Comparison of ENCODE assay signal across 13 mouse cellular contexts in genomic region chr13:97778698-97779194, GRCm38 (mm10). TPM values are rescaled to one million over a fixed set of nuclear protein-coding genes. Genes with fewer than 3 reads are reported as not detected.
DNase-seq lines count a peak whose midpoint lies in the region; ATAC-seq lines count a peak whose summit lies in the region.
"Had no signal": no experiment of that assay in that cellular context is flagged by ENCODE, and none has a peak within 500 bp of the region (broad histone marks: within the 10 kb centered on the region; RNA-seq: fewer than 3 reads in every experiment).

No protein-coding gene starts in this region.

- H3K4me1 ChIP-seq in heart, embryonic 11.5 days (ENCODE audit: control insufficient read depth, insufficient read depth, low read length) = peaks cover 23% of the 10 kb centered on the region
- H3K4me1 ChIP-seq in limb, embryonic 10.5 days = peaks cover 29% of the 10 kb centered on the region
- H3K4me1 ChIP-seq in stomach, embryonic 15.5 days = peaks cover 9% of the 10 kb centered on the region
- H3K4me1 ChIP-seq in midbrain, embryonic 16.5 days (ENCODE audit: control insufficient read depth, insufficient read depth, low read length) = peaks cover 9% of the 10 kb centered on the region; the same call in 1 of the 2 replicates
- H3K4me1 ChIP-seq in midbrain, embryonic 11.5 days (ENCODE audit: control insufficient read depth, insufficient read depth, low read length) = peaks cover 8% of the 10 kb centered on the region; the same call in 1 of the 2 replicates

- ATAC-seq in heart, embryonic 11.5 days (replicated peaks; ENCODE audit: insufficient number of reproducible peaks, low FRiP score, low TSS enrichment) = no peak
- ATAC-seq in stomach, embryonic 15.5 days (ENCODE audit: insufficient read depth, low FRiP score, low read depth) = peak; percentile 81; the same call in 1 of the 2 replicates
- ATAC-seq in midbrain, embryonic 16.5 days = no peak
- ATAC-seq in midbrain, embryonic 11.5 days (ENCODE audit: low FRiP score) = no peak
- ATAC-seq: CD4-positive, CD25-positive, alpha-beta regulatory T cell, adult 4 months; forebrain, postnatal 0 days had no signal

- no peaks in the 10 kb centered on the region for H3K36me3 ChIP-seq in heart, embryonic 11.5 days (ENCODE audit: control insufficient read depth, insufficient read depth, low read length)
- no peaks in the 10 kb centered on the region for H3K36me3 ChIP-seq in limb, embryonic 10.5 days
- H3K36me3 ChIP-seq in stomach, embryonic 15.5 days = no peaks in the 10 kb centered on the region
- H3K36me3 ChIP-seq in midbrain, embryonic 16.5 days (ENCODE audit: control insufficient read depth, insufficient read depth, low read length) = no peaks in the 10 kb centered on the region
- no peaks in the 10 kb centered on the region for H3K36me3 ChIP-seq in midbrain, embryonic 11.5 days (ENCODE audit: control insufficient read depth, insufficient read depth, low read length)
- H3K36me3 ChIP-seq: limb, embryonic 13.5 days had no signal

- no peak overlapping the region for H3K9ac ChIP-seq in heart, embryonic 11.5 days (ENCODE audit: low read depth, low read length)
- no peak overlapping the region for H3K9ac ChIP-seq in stomach, embryonic 15.5 days
- H3K9ac ChIP-seq in midbrain, embryonic 16.5 days (ENCODE audit: low read depth, low read length) = no peak overlapping the region
- H3K9ac ChIP-seq in midbrain, embryonic 11.5 days (ENCODE audit: low read length) = no peak overlapping the region
- H3K9ac ChIP-seq: forebrain, postnatal 0 days; limb, embryonic 13.5 days had no signal

- no peak overlapping the region for H3K4me2 ChIP-seq in heart, embryonic 11.5 days
- no peak overlapping the region for H3K4me2 ChIP-seq in stomach, embryonic 15.5 days
- H3K4me2 ChIP-seq in midbrain, embryonic 16.5 days (ENCODE audit: low read length) = no peak overlapping the region
- no peak overlapping the region for H3K4me2 ChIP-seq in midbrain, embryonic 11.5 days
- H3K4me2 ChIP-seq: limb, embryonic 13.5 days had no signal

- WGBS in heart, embryonic 11.5 days (ENCODE audit: insufficient replicate concordance) = 61% methylated on average over 5 of the region's 5 CpGs
- WGBS in limb, embryonic 10.5 days = 89% methylated on average over 5 of the region's 5 CpGs
- 74% methylated on average over 5 of the region's 5 CpGs for WGBS in stomach, embryonic 15.5 days
- 93% methylated on average over 5 of the region's 5 CpGs for WGBS in midbrain, embryonic 16.5 days
- 88% methylated on average over 5 of the region's 5 CpGs for WGBS in midbrain, embryonic 11.5 days

- H3K4me3 ChIP-seq in heart, embryonic 11.5 days (ENCODE audit: low read depth, low read length) = no peak overlapping the region
- H3K4me3 ChIP-seq in limb, embryonic 10.5 days = no peak overlapping the region
- no peak overlapping the region for H3K4me3 ChIP-seq in stomach, embryonic 15.5 days (replicated peaks)
- no peak overlapping the region for H3K4me3 ChIP-seq in midbrain, embryonic 16.5 days (ENCODE audit: low read depth, low read length)
- H3K4me3 ChIP-seq in midbrain, embryonic 11.5 days (ENCODE audit: low read depth, low read length) = no peak overlapping the region
- H3K4me3 ChIP-seq: limb, embryonic 13.5 days had no signal

- no peaks in the 10 kb centered on the region for H3K9me3 ChIP-seq in heart, embryonic 11.5 days (replicated peaks; ENCODE audit: control insufficient read depth, low read length)
- no peaks in the 10 kb centered on the region for H3K9me3 ChIP-seq in limb, embryonic 10.5 days (replicated peaks)
- H3K9me3 ChIP-seq in stomach, embryonic 15.5 days = no peaks in the 10 kb centered on the region
- H3K9me3 ChIP-seq in midbrain, embryonic 16.5 days (replicated peaks; ENCODE audit: control insufficient read depth, low read length, poor library complexity, severe bottlenecking) = no peaks in the 10 kb centered on the region
- H3K9me3 ChIP-seq in midbrain, embryonic 11.5 days (ENCODE audit: control insufficient read depth, low read length) = no peaks in the 10 kb centered on the region
- H3K9me3 ChIP-seq: limb, embryonic 13.5 days had no signal

- no peaks in the 10 kb centered on the region for H3K27me3 ChIP-seq in heart, embryonic 11.5 days (ENCODE audit: control insufficient read depth, insufficient read depth, low read length)
- peaks cover 3% of the 10 kb centered on the region; the same call in 1 of the 2 replicates for H3K27me3 ChIP-seq in limb, embryonic 10.5 days (ENCODE audit: low read depth, poor library complexity, severe bottlenecking)
- H3K27me3 ChIP-seq in stomach, embryonic 15.5 days (replicated peaks) = no peaks in the 10 kb centered on the region
- no peaks in the 10 kb centered on the region for H3K27me3 ChIP-seq in midbrain, embryonic 16.5 days (ENCODE audit: control insufficient read depth, insufficient read depth, low read depth, low read length)
- H3K27me3 ChIP-seq in midbrain, embryonic 11.5 days (ENCODE audit: control insufficient read depth, insufficient read depth, low read length) = no peaks in the 10 kb centered on the region

- DNase-seq in heart, adult 11 months = peak; percentile 89
- peak; percentile 46 for DNase-seq in right cerebral cortex, postnatal 25 days
- no peak for DNase-seq in right cerebral cortex, postnatal 4 days
- DNase-seq in limb, embryonic 10.5 days (ENCODE audit: low spot score) = peak; percentile 23
- DNase-seq in midbrain, embryonic 11.5 days (ENCODE audit: low spot score, missing footprints) = no peak
- DNase-seq: cerebellum, postnatal 14 days; forebrain, postnatal 0 days; kidney, adult 11 months had no signal

- H3K27ac ChIP-seq in heart, embryonic 11.5 days (ENCODE audit: low read depth, low read length) = no peak overlapping the region
- H3K27ac ChIP-seq in limb, embryonic 10.5 days = no peak overlapping the region
- 0 out of 2 replicates have a peak overlapping the region, but pooled peaks have one; percentile 38 for H3K27ac ChIP-seq in stomach, embryonic 15.5 days
- H3K27ac ChIP-seq in midbrain, embryonic 16.5 days (ENCODE audit: low read length) = no peak overlapping the region
- no peak overlapping the region for H3K27ac ChIP-seq in midbrain, embryonic 11.5 days (ENCODE audit: low read depth, low read length)
- H3K27ac ChIP-seq: limb, embryonic 13.5 days had no signal

RNA-seq across cellular contexts. Expression of gene Gm10260, which starts 18.3 kb away (rescaled TPM):
- 1.9 and 3.1 TPM in 2 replicates for polyA plus RNA-seq in heart, embryonic 11.5 days (2014; fragmentation: Nextera tagmentation; extraction: Ambion mirVana)
- 4.8 and 5.4 TPM in 2 replicates for polyA plus RNA-seq in limb, embryonic 10.5 days (2016; fragmentation: Nextera tagmentation; extraction: Ambion mirVana)
- 6.5 and 32.9 TPM in 2 replicates for polyA plus RNA-seq in stomach, embryonic 15.5 days (2015; fragmentation: Nextera tagmentation; extraction: Ambion mirVana)
- 3.6 and 4.0 TPM in 2 replicates for polyA plus RNA-seq in midbrain, embryonic 16.5 days (2015; fragmentation: Nextera tagmentation; extraction: Ambion mirVana)
- 4.1 TPM in 1 of 2 replicates, not detected in the other for polyA plus RNA-seq in midbrain, embryonic 11.5 days (2014; fragmentation: Nextera tagmentation; extraction: Ambion mirVana)

Comparison
In these comparisons a context has a peak if more than half of its experiments do, and no peak if none do; other contexts are left out.
1. DNase-seq: peak in heart, adult 11 months (single experiment), right cerebral cortex, postnatal 25 days (single experiment) and limb, embryonic 10.5 days (single experiment); none in right cerebral cortex, postnatal 4 days (single experiment) and midbrain, embryonic 11.5 days (single experiment).